Mouse (Mus musculus) CH12.LX (cell line): ENCODE data around the gene Ttc16.
A peak's percentile ranks its signal among the peaks of the same experiment; 100 is the strongest.

Experiments
- CHD2 ChIP-seq: IDR thresholded peaks from 2 replicates; pipeline ENCODE4 v1.6.1; 2011; ENCODE audit warnings: low read length, improper control_type of control experiment
- CTCF ChIP-seq, 2 experiments: IDR thresholded peaks in 1 of 2; conservative IDR thresholded peaks in 1 of 2; 2 replicates each; pipeline ENCODE4 v1.5.1; 2011 to 2012; ENCODE audit warnings: low read depth in 2 of 2, low read length in 2 of 2, improper control_type of control experiment in 1 of 2, inconsistent platforms in 1 of 2, mild to moderate bottlenecking in 1 of 2, moderate library complexity in 1 of 2
- EP300 ChIP-seq: IDR thresholded peaks from 2 replicates; pipeline ENCODE4 v1.6.1; 2011; ENCODE audit warnings: low read length, improper control_type of control experiment
- KAT2A ChIP-seq: IDR thresholded peaks from 2 replicates; pipeline ENCODE4 v1.6.1; 2012; ENCODE audit warnings: low read length, improper control_type of control experiment, inconsistent platforms; ENCODE audit not compliant: insufficient replicate concordance
- POLR2A ChIP-seq: IDR thresholded peaks from 2 replicates; pipeline ENCODE4 v1.6.1; 2011; ENCODE audit warnings: low read depth, mild to moderate bottlenecking, improper control_type of control experiment, low read length
- POLR2AphosphoS2 ChIP-seq: IDR thresholded peaks from 2 replicates; pipeline ENCODE4 v1.6.1; 2011; ENCODE audit warnings: low read depth, low read length, improper control_type of control experiment
- TCF12 ChIP-seq: IDR thresholded peaks from 2 replicates; pipeline ENCODE4 v1.6.1; 2014; ENCODE audit warnings: low read depth, mild to moderate bottlenecking, inconsistent platforms, low read length, improper control_type of control experiment
- UBTF ChIP-seq: IDR thresholded peaks from 2 replicates; pipeline ENCODE4 v1.6.1; 2012; ENCODE audit warnings: low read depth, mild to moderate bottlenecking, inconsistent platforms, low read length, improper control_type of control experiment, moderate library complexity
- USF1 ChIP-seq: IDR thresholded peaks from 2 replicates; pipeline ENCODE4 v1.6.1; 2014; ENCODE audit warnings: low read depth, mild to moderate bottlenecking, inconsistent platforms, low read length, improper control_type of control experiment
- ZMIZ1 ChIP-seq: IDR thresholded peaks from 2 replicates; pipeline ENCODE4 v1.6.1; 2012; ENCODE audit warnings: low read depth, mild to moderate bottlenecking, inconsistent platforms, low read length, improper control_type of control experiment

DNA sequence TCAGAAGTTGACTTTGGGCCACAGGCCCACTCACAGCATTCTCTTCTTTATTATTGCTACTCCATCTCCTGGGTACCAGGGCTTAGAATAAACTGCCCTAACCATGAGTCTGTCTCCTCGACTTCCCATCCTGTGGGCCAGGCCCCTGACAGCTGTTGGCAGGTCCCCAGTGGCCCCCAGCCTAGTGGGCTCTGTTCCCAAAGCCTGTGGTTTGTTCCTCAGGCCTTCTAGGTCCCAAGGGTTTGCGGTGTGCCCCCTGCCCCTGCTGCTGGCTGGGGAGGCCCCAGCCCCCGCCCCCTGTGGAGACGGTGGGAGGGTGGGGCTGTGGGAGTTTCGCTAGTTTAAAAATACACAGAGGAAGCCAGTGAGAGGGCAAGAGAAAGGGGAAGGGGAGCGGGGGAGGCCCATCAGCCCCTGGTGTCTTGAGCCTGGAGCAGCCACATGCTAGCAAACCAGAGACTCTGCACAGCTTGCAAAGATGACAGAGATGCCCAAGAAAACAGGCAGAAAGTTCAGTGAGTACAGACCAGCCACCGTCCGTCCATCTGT, 54.7 kb downstream of the Ttc16 start, which contains the start of gene Sh2d3c:
- TF ChIP-seq POLR2A (peak; percentile 76), TCF12 (no peak; the same call in 1 of the 2 replicates), UBTF (0 out of 2 replicates have a peak, but pooled peaks have one; percentile 1), KAT2A (no peak), CTCF (conservative IDR thresholded peaks at IDR 0.05 in 1 of 2, IDR thresholded peaks at IDR 0.05 in 1 of 2; ENCODE audit: low read depth in 2 of 2, low read length in 2 of 2) (no peak), ZMIZ1 (no peak), CHD2 (no peak), EP300 (no peak; the same call in 1 of the 2 replicates), USF1 (no peak), POLR2AphosphoS2 (no peak)
